Mouse (Mus musculus) forebrain, embryonic 10.5 days (tissue): ENCODE results near the gene Pdgfra. TPM values are rescaled to one million over a fixed set of nuclear protein-coding genes. Genes with fewer than 3 reads are reported as not detected.
A peak's percentile ranks its signal among the peaks of the same experiment; 100 is the strongest.

Experiments used
- DNase-seq: peaks from one replicate; pipeline ENCODE4 v3.0.0-alpha.2; 2017; ENCODE audit warnings: low spot score; ENCODE audit errors: extremely low spot score
- H3K27ac ChIP-seq: fragments of 300-500 bp; sonication (generic); 2 replicates; pipeline ENCODE4 v1.5.1; 2016; ENCODE audit warnings: mild to moderate bottlenecking
- H3K27me3 ChIP-seq: fragments of 300-500 bp; sonication (generic); 2 replicates; pipeline ENCODE4 v1.6.1; 2016; ENCODE audit warnings: mild to moderate bottlenecking; ENCODE audit not compliant: poor library complexity, severe bottlenecking
- H3K36me3 ChIP-seq: fragments of 300-500 bp; sonication (generic); replicated peaks from 2 replicates; pipeline ENCODE4 v1.6.1; 2016; ENCODE audit warnings: mild to moderate bottlenecking, moderate library complexity
- H3K4me1 ChIP-seq: fragments of 300-500 bp; sonication (generic); 2 replicates; pipeline ENCODE4 v1.6.1; 2016
- H3K4me3 ChIP-seq: fragments of 300-500 bp; sonication (generic); 2 replicates; pipeline ENCODE4 v1.5.1; 2016; ENCODE audit warnings: mild to moderate bottlenecking, moderate library complexity
- H3K9me3 ChIP-seq: fragments of 300-500 bp; sonication (generic); 2 replicates; pipeline ENCODE4 v1.6.1; 2016; ENCODE audit warnings: mild to moderate bottlenecking, moderate library complexity
- WGBS: fragments of 180-500 bp; shearing (Covaris S2); methylation state at CpG from one replicate; pipeline ENCODE4 v1.1.7; 2016; 5-methylcytosine and 5-hydroxymethylcytosine counted together
- polyA plus RNA-seq: library from polyadenylated mRNA; unstranded; fragments of >200 nt; fragmentation: Nextera tagmentation; extraction: Ambion mirVana; gene quantifications from 2 replicates; pipeline ENCODE4 v1.2.1, GENCODE M21; 2016

The Pdgfra gene
- polyA plus RNA-seq, 1 experiment from 2014 or later = 20.2 TPM

DNA sequence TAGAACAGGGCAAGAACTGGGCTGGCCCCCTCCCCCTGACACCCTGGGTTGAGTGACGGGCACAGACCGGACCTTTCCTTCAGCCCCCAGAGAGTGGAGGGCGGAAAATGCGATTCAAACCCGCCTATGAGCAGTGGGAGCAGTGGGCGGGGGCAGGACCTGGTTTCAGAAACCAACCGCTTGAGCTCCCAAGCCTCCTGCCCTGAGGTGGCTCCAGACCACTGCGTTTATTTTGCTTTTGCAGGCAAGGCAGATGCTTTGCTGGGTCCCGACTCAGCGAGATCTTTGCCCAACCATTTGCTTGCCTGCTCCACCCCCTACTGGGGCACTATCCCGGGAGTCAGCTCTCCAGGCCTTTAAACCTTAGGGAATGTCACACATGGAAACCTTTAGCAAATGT is 2.2 kb upstream of the Pdgfra start:
- peaks cover 71% of the 10 kb centered on the region for H3K4me1 ChIP-seq

DNA sequence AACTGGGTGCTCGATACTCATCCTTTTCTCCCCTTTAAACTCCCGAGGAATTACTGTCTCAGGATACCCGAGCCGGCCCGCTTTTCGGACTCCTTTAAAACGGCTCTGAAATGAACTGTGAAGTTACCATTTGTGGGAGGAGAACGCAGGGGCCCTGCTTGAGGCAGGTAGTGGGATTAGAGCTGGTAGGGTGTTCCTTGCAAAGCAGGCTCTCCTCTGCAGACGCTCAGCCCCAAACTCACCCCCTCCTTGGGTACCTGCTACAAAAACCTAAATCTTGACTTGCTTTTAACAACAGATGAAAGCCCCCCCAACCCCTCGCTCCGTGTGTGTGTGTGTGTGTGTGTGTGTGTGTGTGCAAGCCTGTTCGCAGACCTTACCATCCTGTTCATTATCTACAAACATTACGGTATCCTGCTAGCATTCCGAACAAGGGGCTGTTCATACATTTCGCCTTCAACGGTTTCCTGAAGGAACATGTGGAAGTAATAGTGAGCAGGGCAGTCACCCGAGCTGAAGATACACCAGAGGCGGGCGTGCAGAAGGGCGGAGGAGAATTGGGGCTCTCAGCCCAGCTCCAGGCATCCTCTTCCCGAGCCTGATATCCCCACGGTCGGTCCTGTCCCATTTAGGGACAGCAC is 1.6 kb upstream of the Pdgfra start:
- peaks cover 100% of the 10 kb centered on the region for H3K27me3 ChIP-seq
- peaks cover 77% of the 10 kb centered on the region for H3K4me1 ChIP-seq
- H3K4me3 ChIP-seq = peak overlapping the region; percentile 59
- peak overlapping the region; percentile 87 for H3K27ac ChIP-seq
- no peaks in the 10 kb centered on the region for H3K9me3 ChIP-seq
- WGBS = under 1% methylated on average over 23 of the region's 23 CpGs
- no peaks in the 10 kb centered on the region for H3K36me3 ChIP-seq
- DNase-seq = peak; percentile 63

More for the DNA sequence above, 2.2 kb upstream of the Pdgfra start:
- Histone ChIP-seq H3K27ac (peak overlapping the region; percentile 87), H3K36me3 (no peaks in the 10 kb centered on the region), H3K9me3 (no peaks in the 10 kb centered on the region), H3K4me3 (peak overlapping the region; percentile 59), H3K27me3 (peaks cover 100% of the 10 kb centered on the region)
- 0% methylated on average over 11 of the region's 11 CpGs for WGBS
- peak; percentile 55 for DNase-seq

DNA sequence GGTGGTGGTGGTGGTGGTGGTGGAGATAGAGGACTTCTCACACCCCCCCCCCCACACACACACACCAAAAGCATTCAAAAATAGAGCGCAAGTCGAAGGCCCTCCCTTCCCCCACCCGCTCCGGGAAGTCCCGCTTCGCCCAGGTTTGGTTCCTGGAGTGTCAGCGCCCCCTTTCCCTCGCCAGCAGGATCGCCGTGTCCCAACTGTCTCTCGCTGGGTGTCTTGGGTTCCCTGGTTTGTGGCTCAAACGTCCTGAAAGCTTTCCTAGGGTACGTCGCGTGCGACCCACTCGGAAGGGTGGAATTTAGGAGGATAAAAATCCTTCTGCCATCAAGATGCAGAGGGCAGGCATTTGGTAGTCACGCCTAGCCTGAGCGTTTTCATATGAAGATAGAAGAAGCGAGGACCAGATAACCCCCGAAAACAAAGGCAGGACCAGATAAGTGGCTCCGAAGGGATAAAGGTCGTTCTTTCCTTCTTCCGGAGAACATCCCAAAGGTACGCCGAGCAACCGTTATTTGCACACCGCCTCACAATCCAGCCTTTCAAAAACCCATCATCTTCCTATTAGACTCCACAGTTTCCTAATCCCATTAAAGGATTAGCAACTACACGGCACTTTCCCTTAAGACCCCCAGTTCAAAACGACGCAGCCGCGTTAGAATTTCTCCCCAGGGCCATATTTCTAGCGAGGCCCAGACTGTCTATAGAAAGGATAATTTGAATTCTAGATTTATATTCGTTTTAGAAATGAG is 769 bp upstream of the Pdgfra start:
- Histone ChIP-seq H3K36me3 (no peaks in the 10 kb centered on the region), H3K9me3 (no peaks in the 10 kb centered on the region), H3K4me3 (peak overlapping the region; percentile 59), H3K27me3 (peaks cover 100% of the 10 kb centered on the region), H3K4me1 (peaks cover 85% of the 10 kb centered on the region), H3K27ac (peak overlapping the region; percentile 87)
- WGBS = under 1% methylated on average over 35 of the region's 35 CpGs
- DNase-seq = peak; percentile 82

DNA sequence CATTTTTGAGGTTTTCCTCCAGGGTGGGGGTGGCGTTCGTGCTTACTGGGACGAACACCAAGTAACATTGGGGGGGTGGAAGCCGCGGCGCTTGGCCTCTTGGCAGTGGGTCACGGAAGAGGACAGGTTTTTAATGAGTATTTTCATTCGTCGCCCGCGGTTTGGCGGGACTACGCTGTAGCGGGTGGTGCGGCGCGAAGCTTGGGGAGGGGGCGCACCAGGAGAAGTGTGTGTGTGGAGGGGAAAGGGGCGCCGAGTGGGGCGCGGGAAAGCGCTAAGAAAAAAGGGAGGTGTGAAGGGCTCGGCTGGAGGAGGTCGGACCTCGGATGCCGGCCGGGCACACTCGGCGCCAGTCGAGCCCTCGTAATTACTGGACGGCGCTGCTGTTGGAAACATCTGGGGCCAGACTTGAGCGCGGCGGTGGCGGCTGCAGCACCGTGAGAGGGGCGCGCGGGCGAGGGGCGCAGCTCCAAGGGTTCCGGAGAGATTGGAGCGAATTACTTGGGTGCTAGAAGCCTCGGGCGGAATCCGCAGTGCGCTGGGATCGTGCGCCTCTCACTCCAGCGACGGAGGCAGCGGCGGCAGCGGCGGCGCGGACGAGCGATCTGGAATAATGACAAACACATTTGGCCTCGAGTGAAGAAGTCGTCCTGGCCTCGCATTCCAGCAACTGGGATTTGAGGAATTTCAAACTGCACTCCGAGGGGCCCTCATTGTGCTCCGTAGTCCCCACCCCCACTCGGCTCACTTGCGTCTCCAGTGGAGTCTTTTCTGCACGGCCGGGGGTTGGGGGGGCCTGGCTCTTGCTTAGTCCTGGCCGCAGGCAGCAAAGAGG is 916 bp downstream of the Pdgfra start:
- H3K27me3 ChIP-seq = peaks cover 95% of the 10 kb centered on the region
- H3K36me3 ChIP-seq = no peaks in the 10 kb centered on the region
- under 1% methylated on average over 72 of the region's 72 CpGs for WGBS
- peak overlapping the region; percentile 87 for H3K27ac ChIP-seq
- H3K4me3 ChIP-seq = peak overlapping the region; percentile 59
- no peaks in the 10 kb centered on the region for H3K9me3 ChIP-seq
- H3K4me1 ChIP-seq = peaks cover 94% of the 10 kb centered on the region
- peak; percentile 71 for DNase-seq

GRCm38 (mm10) chr5:75153626-75153960 is 1.5 kb downstream of the Pdgfra start:
- peaks cover 95% of the 10 kb centered on the region for H3K27me3 ChIP-seq
- no peak for DNase-seq
- peaks cover 89% of the 10 kb centered on the region for H3K4me1 ChIP-seq
- H3K9me3 ChIP-seq = no peaks in the 10 kb centered on the region
- H3K27ac ChIP-seq = peak overlapping the region; percentile 87
- under 1% methylated on average over 13 of the region's 13 CpGs for WGBS
- H3K36me3 ChIP-seq = no peaks in the 10 kb centered on the region
- peak overlapping the region; percentile 59 for H3K4me3 ChIP-seq

DNA sequence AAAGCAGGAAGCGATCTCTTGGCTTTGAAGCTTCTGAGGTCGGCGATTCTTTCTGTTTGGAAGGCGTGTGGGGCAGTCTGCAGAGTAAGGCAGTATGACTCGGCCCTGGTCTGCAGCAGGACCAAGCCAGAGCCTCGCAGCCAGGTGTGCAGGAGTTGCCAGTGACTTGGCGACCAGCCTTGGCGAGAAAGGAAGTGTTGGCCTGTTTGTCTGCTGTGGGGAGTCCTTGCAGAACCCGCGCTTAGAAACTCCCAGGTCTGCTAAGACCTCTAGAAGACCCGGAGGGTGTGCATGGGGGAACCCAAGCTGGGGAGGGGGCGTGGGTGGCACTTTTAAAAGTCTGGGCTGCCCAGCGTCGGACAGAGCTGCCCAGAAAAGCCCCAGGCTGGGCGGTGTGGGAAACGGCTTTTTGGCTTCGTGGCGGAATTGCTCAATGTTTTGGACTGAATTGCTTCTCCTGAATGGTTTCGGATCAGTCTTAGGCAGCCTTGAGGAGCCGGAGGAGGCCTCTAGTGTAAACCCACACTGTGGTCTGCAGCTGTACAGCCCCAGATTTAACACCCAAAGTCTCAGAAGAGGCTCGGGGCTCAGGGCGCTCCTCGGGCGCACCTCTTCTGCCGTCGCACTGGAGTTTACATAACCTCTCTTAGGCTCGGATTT is 2.0 kb downstream of the Pdgfra start:
- peak overlapping the region; percentile 87 for H3K27ac ChIP-seq
- H3K4me3 ChIP-seq = peak overlapping the region; percentile 59
- under 1% methylated on average over 27 of the region's 27 CpGs for WGBS
- peaks cover 95% of the 10 kb centered on the region for H3K27me3 ChIP-seq
- peak; percentile 50 for DNase-seq
- no peaks in the 10 kb centered on the region for H3K9me3 ChIP-seq
- peaks cover 84% of the 10 kb centered on the region for H3K4me1 ChIP-seq
- H3K36me3 ChIP-seq = no peaks in the 10 kb centered on the region

- Histone ChIP-seq H3K4me1 (peaks cover 78% of the 10 kb centered on the region), H3K36me3 (no peaks in the 10 kb centered on the region), H3K4me3 (peak overlapping the region; percentile 59), H3K9me3 (no peaks in the 10 kb centered on the region), H3K27me3 (peaks cover 94% of the 10 kb centered on the region), H3K27ac (peak overlapping the region; percentile 87)
- under 1% methylated on average over 21 of the region's 21 CpGs for WGBS
- DNase-seq = peak; percentile 61
Observed at GRCm38 (mm10) chr5:75154621-75155235, 2.6 kb downstream of the Pdgfra start.

GRCm38 (mm10) chr5:75155281-75155680 is 3.2 kb downstream of the Pdgfra start:
- Histone ChIP-seq H3K27me3 (peaks cover 94% of the 10 kb centered on the region), H3K9me3 (no peaks in the 10 kb centered on the region), H3K4me1 (peaks cover 73% of the 10 kb centered on the region), H3K36me3 (no peaks in the 10 kb centered on the region), H3K27ac (peak overlapping the region; percentile 87), H3K4me3 (peak overlapping the region; percentile 59)
- DNase-seq = no peak
- under 1% methylated on average over 8 of the region's 9 CpGs for WGBS

- peaks cover 94% of the 10 kb centered on the region for H3K27me3 ChIP-seq
- peaks cover 73% of the 10 kb centered on the region for H3K4me1 ChIP-seq
- H3K9me3 ChIP-seq = no peaks in the 10 kb centered on the region
- H3K4me3 ChIP-seq = peak overlapping the region; percentile 59
- under 1% methylated on average over 51 of the region's 52 CpGs for WGBS
- no peaks in the 10 kb centered on the region for H3K36me3 ChIP-seq
- peak; percentile 85 for DNase-seq
- peak overlapping the region; percentile 87 for H3K27ac ChIP-seq
Observed at GRCm38 (mm10) chr5:75155741-75156553, 3.9 kb downstream of the Pdgfra start.

DNA sequence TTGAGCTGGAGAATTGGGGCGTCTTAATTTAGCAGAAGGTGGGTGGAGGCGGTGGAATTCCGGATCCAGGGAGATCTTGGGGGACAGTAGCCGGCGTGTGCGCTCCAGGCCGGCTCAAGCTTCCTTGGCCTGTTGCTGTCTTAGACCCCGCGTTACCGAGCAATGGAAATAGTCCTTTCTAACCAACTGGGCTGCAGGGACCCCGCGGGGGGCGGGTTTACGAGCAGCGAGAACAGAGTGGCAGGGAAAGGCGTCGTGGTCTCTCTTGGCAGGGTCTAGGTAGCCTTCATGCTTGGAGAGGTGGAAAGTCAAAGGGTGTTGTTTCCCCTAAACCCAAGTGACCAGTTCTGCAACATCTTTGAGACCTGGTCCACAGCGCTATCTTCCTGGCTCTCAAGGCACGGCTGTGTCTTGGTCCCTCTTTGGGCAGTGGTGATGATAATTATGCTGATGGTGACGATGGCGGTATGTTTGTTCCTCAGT is 4.5 kb downstream of the Pdgfra start:
- H3K4me1 ChIP-seq = peaks cover 68% of the 10 kb centered on the region
- H3K27ac ChIP-seq = peak overlapping the region; percentile 87
- H3K4me3 ChIP-seq = peak overlapping the region; percentile 59
- H3K27me3 ChIP-seq = peaks cover 94% of the 10 kb centered on the region
- DNase-seq = peak; percentile 62
- under 1% methylated on average over 21 of the region's 21 CpGs for WGBS
- H3K9me3 ChIP-seq = no peaks in the 10 kb centered on the region
- H3K36me3 ChIP-seq = 0 out of 2 replicates have a peak, but pooled peaks cover under 1% of the 10 kb centered on the region

DNA sequence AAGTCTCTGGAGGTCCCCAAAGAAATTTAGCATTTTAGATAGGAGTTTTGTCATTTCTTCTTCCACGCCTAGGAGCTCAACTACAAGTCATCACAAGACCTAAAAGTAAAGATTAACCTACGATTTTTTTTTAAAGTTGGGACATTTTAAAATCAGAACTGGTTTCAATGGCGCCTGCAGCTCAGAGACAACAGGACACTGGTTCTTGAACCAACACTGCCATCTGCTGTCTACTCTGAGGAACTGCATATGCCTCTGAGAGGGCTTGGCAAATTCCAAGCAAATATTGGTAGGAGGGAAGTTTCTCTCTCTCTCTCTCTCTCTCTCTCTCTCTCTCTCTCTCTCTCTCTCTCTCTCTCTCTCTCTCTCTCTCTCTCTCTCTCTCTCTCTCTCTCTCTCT is 4.9 kb downstream of the Pdgfra start:
- no peaks in the 10 kb centered on the region for H3K9me3 ChIP-seq
- peaks cover 64% of the 10 kb centered on the region for H3K4me1 ChIP-seq
- peaks cover 4% of the 10 kb centered on the region; the same call in 1 of the 2 replicates for H3K36me3 ChIP-seq
- H3K27me3 ChIP-seq = peaks cover 94% of the 10 kb centered on the region
- DNase-seq = peak; percentile 55
- peak overlapping the region; percentile 87; the same call in 1 of the 2 replicates for H3K27ac ChIP-seq
- peak overlapping the region; percentile 59 for H3K4me3 ChIP-seq
- 1% methylated on average over 3 of the region's 3 CpGs for WGBS
